ENCODE assay signal across 17 mouse cellular contexts in the genomic region with DNA sequence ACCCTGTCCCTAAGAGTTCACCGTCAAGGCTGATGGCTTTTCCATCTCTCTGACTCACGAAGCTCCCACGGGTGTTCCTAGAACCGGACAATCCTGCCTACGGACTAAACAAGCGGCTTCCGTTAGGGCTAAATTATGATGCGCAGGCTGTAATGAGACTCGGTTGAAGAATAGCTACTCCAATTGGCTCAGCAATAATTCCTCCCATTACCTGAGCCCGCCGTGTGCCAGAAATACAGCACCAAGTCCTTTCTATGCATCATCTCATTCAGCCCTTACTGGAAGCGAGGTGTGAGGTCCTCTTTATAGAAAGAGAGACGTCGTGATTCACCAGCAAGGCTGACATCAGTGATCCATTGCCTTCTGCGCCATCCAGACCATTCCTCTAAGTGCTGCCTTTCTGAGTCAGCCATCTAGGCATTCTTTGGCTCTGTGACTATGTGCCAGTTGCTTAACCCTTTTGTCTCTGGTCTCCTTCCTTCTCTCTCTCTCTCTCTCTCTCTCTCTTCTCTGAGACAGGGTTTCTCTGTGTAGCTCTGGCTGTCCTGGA. TPM values are rescaled to one million over a fixed set of nuclear protein-coding genes. Genes with fewer than 3 reads are reported as not detected.
DNase-seq lines count a peak whose midpoint lies in the region.
"Had no signal": no experiment of that assay in that cellular context is flagged by ENCODE, and none has a peak within 500 bp of the region (broad histone marks: within the 10 kb centered on the region; RNA-seq: fewer than 3 reads in every experiment).

No protein-coding gene starts in this region.

- intact Hi-C loops in left cerebral cortex, postnatal 4 days (cut with DNase I): loop anchor here (5.0 kb wide), 1 partner anchor 100 kb away; no protein-coding TSS in a partner anchor

- peak; percentile 95 for DNase-seq in 3T3-L1 (ENCODE audit: low read depth, low spot score)
- DNase-seq in NIH3T3 (ENCODE audit: low read depth): peak; percentile 85
- peak; percentile 58 for DNase-seq in adrenal gland, postnatal 14 days
- peak; percentile 49 for DNase-seq in fibroblast of lung, adult 2 months (ENCODE audit: low read depth)
- no peak for DNase-seq in c-Kit-positive CD71-positive TER-119-positive erythroid progenitor cells, embryonic 14.5 days (ENCODE audit: low spot score)
- no peak for DNase-seq in urinary bladder, adult 18-20 months (ENCODE audit: low spot score in 2 of 2)
- DNase-seq in left cerebral cortex, postnatal 4 days: no peak
- DNase-seq: cerebellum, adult 11-12 months; cerebellum, postnatal 10 days; gastrocnemius, postnatal 10 days; heart, adult 18-20 months; heart, postnatal 10 days; heart, postnatal 4 days; kidney, adult 11 months; kidney, adult 9 months had no signal

RNA-seq across cellular contexts. Expression of a gene that starts 13.7 kb away (rescaled TPM):
- total RNA-seq in adrenal gland, postnatal 14 days (2021): 11.9 and 12.6 TPM in 2 replicates
- 10 to 100 TPM; 48.5 to 78.9 TPM for total RNA-seq in left cerebral cortex, postnatal 4 days (2021)
- total RNA-seq: gastrocnemius, postnatal 4 days; heart, adult 18-20 months; heart, postnatal 10 days; heart, postnatal 4 days had no signal

RNA-seq across cellular contexts. Expression of a gene that starts 24.7 kb away (rescaled TPM):
- 64.8 and 72.1 TPM in 2 replicates for total RNA-seq in adrenal gland, postnatal 14 days (2021)
- 10 to 100 TPM; 90.8 to 93.9 TPM for total RNA-seq in left cerebral cortex, postnatal 4 days (2021)

RNA-seq across cellular contexts. Expression of a gene that starts 25.7 kb away (rescaled TPM):
- 54.9 and 57.8 TPM in 2 replicates for total RNA-seq in adrenal gland, postnatal 14 days (2021)
- 10 to 100 TPM; 46.7 to 52.1 TPM for total RNA-seq in left cerebral cortex, postnatal 4 days (2021)

RNA-seq across cellular contexts. Expression of a gene that starts 33.5 kb away (rescaled TPM):
- total RNA-seq in adrenal gland, postnatal 14 days (2021): 88.6 and 92.6 TPM in 2 replicates
- total RNA-seq in left cerebral cortex, postnatal 4 days (2021): 100 to 1,000 TPM; 193 to 208 TPM

RNA-seq across cellular contexts. Expression of a gene that starts 46.1 kb away (rescaled TPM):
- 13.5 and 14.7 TPM in 2 replicates for total RNA-seq in adrenal gland, postnatal 14 days (2021)
- total RNA-seq in left cerebral cortex, postnatal 4 days (2021): under 1 TPM; 0.46 to 0.54 TPM
- total RNA-seq: hindbrain, postnatal 0 days had no signal

Comparison
In these comparisons a context has a peak if more than half of its experiments do, and no peak if none do; other contexts are left out.
1. DNase-seq: peak in 3T3-L1 (single experiment), NIH3T3 (single experiment), adrenal gland, postnatal 14 days (single experiment) and fibroblast of lung, adult 2 months (single experiment); none in c-Kit-positive CD71-positive TER-119-positive erythroid progenitor cells, embryonic 14.5 days (single experiment), urinary bladder, adult 18-20 months (0 of 2) and left cerebral cortex, postnatal 4 days (single experiment).